Mouse (Mus musculus): ENCODE data around the gene 4933417A18Rik. TPM values are rescaled to one million over a fixed set of nuclear protein-coding genes. Genes with fewer than 3 reads are reported as not detected.
"Not testable (repeated sequence)": the region's sequence is repeated elsewhere in the genome, so short reads cannot be mapped to it uniquely, and the experiment has no call there.

Gene 4933417A18Rik
- not detected for total RNA-seq (2021)

GRCm38 (mm10) chr13:34924210-34924609, at the start of gene 4933417A18Rik, which contains the start of gene Fam217a:
TSS of gene 4933417A18Rik (plus strand) at chr13:34924409.
TSS of gene Fam217a (minus strand) at chr13:34924310.
- no peak for DNase-seq

DNA sequence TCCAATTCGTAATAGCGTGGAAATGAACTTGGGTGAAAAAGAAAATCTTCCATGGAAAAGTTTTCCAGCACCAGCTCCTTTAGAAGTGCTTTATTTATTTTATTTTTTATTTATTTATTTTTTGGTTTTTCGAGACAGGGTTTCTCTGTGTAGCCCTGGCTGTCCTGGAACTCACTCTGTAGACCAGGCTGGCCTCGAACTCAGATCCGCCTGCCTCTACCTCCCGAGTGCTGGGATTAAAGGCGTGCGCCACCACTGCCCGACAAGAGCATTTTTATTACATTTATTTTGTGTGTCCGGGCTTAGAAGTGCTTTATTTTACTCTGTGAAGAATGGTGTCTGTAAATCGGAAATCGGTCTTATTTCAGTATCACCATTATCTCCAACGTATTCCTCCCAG, 49.5 kb upstream of the 4933417A18Rik start:
- DNase-seq: peak; percentile 16 to 22

DNA sequence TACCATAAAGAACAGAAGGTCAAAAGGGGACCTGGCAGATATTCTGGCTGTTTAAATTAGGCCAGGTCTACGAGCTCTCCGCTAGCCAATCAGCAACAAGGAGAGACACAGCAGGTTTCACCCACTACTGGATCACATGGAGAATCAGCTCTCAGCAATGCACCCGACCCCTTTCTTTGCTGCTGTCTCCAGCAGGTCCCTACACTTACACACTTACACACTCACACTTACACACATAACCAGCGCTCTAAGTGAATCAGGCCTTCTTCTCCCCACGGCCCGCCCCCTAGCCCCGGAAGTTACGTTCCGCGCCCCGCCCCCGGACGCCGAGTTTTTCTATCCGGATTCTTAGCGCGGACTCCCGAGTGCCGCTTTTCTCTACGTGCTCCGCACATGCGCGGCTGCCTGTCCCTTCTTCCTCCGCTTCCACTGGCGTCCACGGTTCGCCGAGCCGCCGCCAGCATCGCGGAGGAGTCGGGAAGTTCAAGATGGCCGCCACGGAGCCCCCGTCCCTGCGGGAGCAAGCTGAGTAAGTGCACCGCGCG, 49.0 kb upstream of the 4933417A18Rik start, which contains the start of gene Prpf4b:
Gene Prpf4b, plus strand, starts transcription at position 137 of the 545 bp plus-strand sequence.
- peak; percentile 92 to 93 for DNase-seq

- no peak for DNase-seq
Observed at GRCm38 (mm10) chr13:34875741-34876445, 48.3 kb upstream of the 4933417A18Rik start.

DNA sequence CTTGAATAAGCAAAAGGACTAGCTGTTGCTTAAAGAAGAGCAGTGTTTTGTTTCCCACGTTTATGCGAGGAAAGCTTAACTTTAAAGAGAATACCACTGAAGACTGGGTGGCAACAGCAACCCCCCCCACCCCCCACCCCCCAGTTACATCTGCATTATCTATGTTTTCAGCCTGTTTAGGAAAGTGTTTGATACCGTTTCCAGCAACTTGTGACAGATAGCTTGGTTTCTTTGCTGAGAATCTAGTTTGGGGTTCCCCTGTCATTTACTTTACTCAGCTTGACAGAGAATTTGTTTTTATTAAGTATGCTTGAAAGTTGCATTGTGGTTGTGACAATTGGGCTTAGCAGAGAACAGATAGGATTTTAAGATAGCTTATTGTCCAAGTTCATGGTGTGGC, 47.7 kb upstream of the 4933417A18Rik start:
- no peak for DNase-seq

- no peak for DNase-seq
Observed at GRCm38 (mm10) chr13:34892871-34893270, 31.3 kb upstream of the 4933417A18Rik start.

- no peak for DNase-seq
Observed at GRCm38 (mm10) chr13:34914614-34915013, 9.6 kb upstream of the 4933417A18Rik start.

DNA sequence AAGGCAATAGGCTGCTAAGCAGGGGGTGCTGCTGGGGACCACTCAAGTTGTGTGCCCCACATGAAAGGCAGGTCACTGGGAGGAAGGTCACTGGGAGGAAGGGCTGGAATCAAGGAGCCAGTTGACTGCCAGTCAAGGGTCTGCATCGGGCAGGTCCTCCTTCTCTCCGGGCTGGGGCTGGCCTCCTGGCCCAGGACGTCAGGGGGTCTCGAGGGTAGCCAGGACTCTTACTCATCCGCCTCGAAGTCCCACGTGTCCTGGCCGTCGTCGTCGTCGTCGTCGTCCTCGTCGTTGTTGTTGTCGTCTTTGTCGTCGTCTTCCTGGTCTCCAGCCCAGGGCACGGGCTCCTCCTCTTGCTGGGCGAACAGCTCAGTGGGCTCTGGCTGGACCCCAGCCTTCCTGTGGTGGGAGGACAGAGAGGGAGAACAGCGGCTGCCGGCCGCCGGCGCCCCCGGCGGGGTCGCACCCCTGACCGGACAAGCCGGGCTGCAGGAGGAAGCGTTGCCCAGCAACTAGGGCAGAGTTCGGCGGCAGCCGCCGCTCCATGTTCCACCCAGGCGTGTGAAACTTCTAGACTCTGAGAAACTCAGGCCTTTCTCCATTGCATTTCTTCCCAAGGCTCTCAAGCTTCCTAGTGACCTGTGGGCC, 7.6 kb upstream of the 4933417A18Rik start:
- DNase-seq: no peak

DNA sequence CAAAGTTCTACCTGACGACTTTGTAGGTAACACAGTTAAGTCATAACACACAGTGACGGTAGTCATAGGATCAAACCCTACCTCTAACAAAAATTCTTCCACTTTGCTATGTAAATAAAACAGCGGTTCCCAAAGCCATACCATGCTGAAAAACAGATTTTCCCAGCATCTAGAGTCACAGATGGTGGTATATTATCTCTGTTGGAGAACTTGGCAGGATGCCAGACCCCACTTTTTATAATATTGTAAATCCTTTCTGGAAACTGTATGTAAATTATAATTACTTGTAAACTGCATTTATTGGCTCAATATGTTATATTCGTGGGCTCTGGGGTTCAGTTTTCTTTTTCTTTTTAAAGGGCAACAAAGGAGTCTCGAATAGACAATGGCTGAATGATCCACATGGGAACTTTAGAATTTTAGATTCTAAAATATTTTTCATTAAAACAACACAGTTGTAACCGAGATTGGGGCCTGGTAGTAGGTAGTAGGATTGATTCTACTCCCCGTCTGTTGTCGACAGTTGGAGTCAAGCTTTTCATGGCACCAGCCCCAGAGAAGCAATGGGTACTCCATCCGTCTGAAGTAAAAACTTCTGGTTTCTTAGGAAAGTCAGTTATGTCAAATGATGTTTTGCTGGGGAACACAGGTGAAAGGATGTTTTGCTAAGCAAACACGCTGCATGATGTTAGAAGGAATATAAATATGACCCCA, 10.9 kb downstream of the 4933417A18Rik start:
- peak in 1 of 2 experiments; percentile 13 for DNase-seq

DNA sequence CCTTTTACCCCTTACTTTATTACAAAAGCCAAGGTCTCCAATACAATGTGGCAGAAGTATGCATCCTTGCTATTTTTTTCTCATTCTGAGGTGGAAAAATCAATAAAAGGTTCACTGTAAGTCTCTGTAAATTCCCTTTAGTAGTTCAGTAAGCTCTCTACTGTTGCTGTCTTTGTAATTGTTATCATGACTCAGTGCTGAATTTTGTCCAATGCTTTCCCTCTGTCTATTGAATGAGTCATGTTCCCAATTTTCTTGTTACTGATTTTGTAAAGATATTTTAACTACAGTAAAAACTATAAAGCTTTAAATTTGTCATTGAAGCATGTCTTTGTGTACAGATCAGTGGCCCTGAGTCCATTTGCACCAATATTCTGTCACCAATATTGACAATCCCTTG, 18.2 kb downstream of the 4933417A18Rik start:
- no peak for DNase-seq

DNA sequence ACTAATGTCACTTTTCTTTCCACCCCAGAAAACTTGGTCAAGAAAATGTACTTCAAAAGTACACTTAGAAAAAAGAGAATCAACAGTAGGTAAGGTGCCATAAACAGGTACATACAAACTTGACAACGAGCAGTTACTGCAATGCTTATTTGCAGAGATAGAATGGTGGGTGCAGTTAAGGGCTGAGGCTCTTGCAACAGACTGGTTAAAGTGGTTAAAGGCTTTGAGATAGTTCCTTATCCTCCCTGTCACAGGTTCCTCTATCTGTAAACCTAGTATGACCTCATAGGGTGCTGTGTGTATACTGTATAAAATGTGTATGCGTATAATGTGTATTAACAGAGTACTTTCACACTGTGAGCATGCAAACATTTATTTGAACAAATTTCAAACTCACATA, 27.2 kb downstream of the 4933417A18Rik start:
- DNase-seq: not testable (repeated sequence)

GRCm38 (mm10) chr13:34956901-34957300, 32.7 kb downstream of the 4933417A18Rik start:
- no peak for DNase-seq

DNA sequence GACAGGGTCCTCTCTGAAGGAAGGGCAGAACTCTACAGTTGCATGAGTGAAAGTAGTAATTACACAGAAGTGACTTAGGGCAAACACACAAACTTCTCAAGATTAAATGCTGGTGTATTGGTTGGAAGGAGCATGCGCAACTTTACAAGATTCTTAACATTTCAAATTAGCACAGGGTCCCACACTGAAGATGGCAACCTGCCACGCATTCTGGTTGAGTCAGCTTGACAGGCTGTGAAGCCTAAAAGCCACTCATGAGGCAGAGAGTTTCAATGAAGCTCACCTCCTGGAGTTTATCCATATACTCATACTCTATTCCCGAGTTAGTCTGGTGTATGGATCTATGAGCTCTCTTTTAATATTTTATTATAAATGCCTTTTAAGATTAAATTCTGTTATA, 33.9 kb downstream of the 4933417A18Rik start:
- DNase-seq: not testable (repeated sequence)

GRCm38 (mm10) chr13:34960996-34961770, 37.0 kb downstream of the 4933417A18Rik start:
- DNase-seq: no peak

DNA sequence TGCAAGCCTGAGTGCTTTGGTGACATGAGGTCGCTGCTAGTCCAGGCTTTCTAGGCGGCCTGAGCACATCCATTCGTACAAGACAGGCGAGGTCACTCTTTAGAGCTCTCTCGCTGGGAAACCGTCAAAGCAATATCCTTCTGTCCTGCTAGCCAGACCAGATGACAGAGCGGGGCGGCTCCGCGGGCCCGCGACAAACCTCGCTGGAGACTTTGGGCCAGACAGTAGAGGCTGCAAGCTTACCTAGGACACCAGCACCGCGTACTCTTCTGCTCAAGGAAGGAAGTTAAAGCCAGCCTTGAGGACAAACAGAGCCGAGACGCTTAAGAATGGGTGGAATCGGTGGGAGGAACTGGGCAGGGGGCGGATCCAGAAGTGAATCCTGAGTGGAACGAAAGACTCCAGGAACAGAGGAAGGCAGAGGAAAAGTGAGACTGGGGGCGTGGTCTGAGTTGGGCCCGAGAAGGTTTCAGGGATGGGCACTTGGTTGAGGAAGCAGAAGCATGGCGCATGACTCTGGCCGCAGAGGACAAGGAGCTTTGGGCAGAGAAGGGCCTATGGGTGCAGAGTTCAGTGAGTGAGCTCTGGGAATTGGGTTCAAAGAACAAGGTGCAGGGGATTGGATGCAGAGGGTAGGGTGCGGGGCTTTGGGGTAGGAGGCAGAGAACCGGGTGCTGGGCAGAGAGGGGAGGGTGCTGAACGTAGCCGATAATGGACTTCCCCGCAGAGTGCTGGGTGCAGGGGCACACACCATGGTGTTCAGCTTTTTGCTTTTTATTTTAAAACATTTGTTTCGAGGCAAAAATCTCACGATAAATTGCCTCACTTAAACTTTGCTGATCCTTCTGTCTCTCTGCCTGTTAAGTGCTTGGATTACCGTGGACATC, 39.5 kb downstream of the 4933417A18Rik start, which contains the start of gene Eci3:
Gene Eci3, minus strand, starts transcription at position 300 of the 887 bp plus-strand sequence.
- DNase-seq: no peak

- DNase-seq: no peak
Observed at GRCm38 (mm10) chr13:34964419-34964818, 40.2 kb downstream of the 4933417A18Rik start.

- no peak for DNase-seq
Observed at GRCm38 (mm10) chr13:34964866-34965265, 40.7 kb downstream of the 4933417A18Rik start.

- not testable (repeated sequence) for DNase-seq
Observed at GRCm38 (mm10) chr13:34965647-34966046, 41.4 kb downstream of the 4933417A18Rik start.

- not testable (repeated sequence) for DNase-seq
Observed at GRCm38 (mm10) chr13:34972456-34972855, 48.2 kb downstream of the 4933417A18Rik start.

DNA sequence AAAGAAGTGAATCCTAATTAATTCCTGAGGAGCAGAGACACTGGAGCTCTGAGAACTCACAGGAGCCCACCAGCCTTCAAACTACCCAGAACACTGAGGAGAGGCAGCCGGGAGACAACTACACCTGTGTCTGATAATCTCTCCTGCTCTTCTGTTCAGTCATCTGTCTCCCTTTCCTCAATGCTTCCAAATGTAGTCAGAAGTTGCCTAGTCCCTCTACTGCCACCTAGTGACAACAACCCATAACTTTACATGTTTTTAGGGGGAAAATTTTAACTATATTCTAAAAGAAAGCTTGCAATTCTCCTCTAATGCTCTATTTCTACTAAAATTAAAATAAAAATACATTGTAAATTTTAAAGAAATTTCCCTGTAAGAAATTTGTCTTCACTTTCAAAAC, 48.9 kb downstream of the 4933417A18Rik start:
- no peak for DNase-seq

GRCm38 (mm10) chr13:34973770-34974169, 49.6 kb downstream of the 4933417A18Rik start:
- no peak for DNase-seq
